8 mouse cellular contexts compared by ENCODE assay signal in genomic region chr6:90514883-90515405, GRCm38 (mm10). TPM values are rescaled to one million over a fixed set of nuclear protein-coding genes. Genes with fewer than 3 reads are reported as not detected.
A peak's percentile ranks its signal among the peaks of the same experiment; 100 is the strongest.
DNase-seq lines count a peak whose midpoint lies in the region; ATAC-seq and TF ChIP-seq lines count a peak whose summit lies in the region.

No protein-coding gene starts in this region.

- H3K79me3 ChIP-seq in C2C12 (ENCODE audit: low read depth) = no peaks in the 10 kb centered on the region

- WGBS in forebrain, embryonic 13.5 days = 42% methylated on average over 4 of the region's 4 CpGs
- 23% methylated on average over 4 of the region's 4 CpGs for WGBS in heart, postnatal 0 days
- WGBS in liver, embryonic 15.5 days (ENCODE audit: insufficient replicate concordance) = 36% methylated on average over 4 of the region's 4 CpGs
- 48% methylated on average over 4 of the region's 4 CpGs for WGBS in neural tube, embryonic 15.5 days

- no peak overlapping the region for H3K4me3 ChIP-seq in C2C12 (ENCODE audit: insufficient read depth, poor library complexity, severe bottlenecking)
- no peak overlapping the region for H3K4me3 ChIP-seq in forebrain, embryonic 13.5 days
- H3K4me3 ChIP-seq in heart, postnatal 0 days (ENCODE audit: low read depth, low read length) = no peak overlapping the region
- H3K4me3 ChIP-seq in liver, embryonic 15.5 days (replicated peaks) = no peak overlapping the region
- H3K4me3 ChIP-seq in neural tube, embryonic 15.5 days (replicated peaks) = no peak overlapping the region

- ATAC-seq in forebrain, embryonic 13.5 days = peak; percentile 71
- peak; percentile 89 for ATAC-seq in heart, postnatal 0 days (ENCODE audit: insufficient read depth, low read depth)
- peak; percentile 75 for ATAC-seq in liver, embryonic 15.5 days (ENCODE audit: insufficient read depth)
- ATAC-seq in neural tube, embryonic 15.5 days (ENCODE audit: low FRiP score) = peak; percentile 40; the same call in 1 of the 2 replicates

- no peaks in the 10 kb centered on the region for H3K4me1 ChIP-seq in forebrain, embryonic 13.5 days
- peaks cover 3% of the 10 kb centered on the region; the same call in 1 of the 2 replicates for H3K4me1 ChIP-seq in heart, postnatal 0 days (ENCODE audit: control insufficient read depth, insufficient read depth)
- 0 out of 2 replicates have a peak, but pooled peaks cover 4% of the 10 kb centered on the region for H3K4me1 ChIP-seq in liver, embryonic 15.5 days (replicated peaks)
- H3K4me1 ChIP-seq in neural tube, embryonic 15.5 days = no peaks in the 10 kb centered on the region

- no peak overlapping the region for H3K9ac ChIP-seq in forebrain, embryonic 13.5 days
- no peak overlapping the region for H3K9ac ChIP-seq in heart, postnatal 0 days (replicated peaks; ENCODE audit: low read depth, low read length)
- H3K9ac ChIP-seq in liver, embryonic 15.5 days = no peak overlapping the region
- no peak overlapping the region for H3K9ac ChIP-seq in neural tube, embryonic 15.5 days (replicated peaks)

- H3K9me3 ChIP-seq in forebrain, embryonic 13.5 days (replicated peaks) = no peaks in the 10 kb centered on the region
- H3K9me3 ChIP-seq in heart, postnatal 0 days (replicated peaks; ENCODE audit: control insufficient read depth, low read length) = no peaks in the 10 kb centered on the region
- no peaks in the 10 kb centered on the region for H3K9me3 ChIP-seq in liver, embryonic 15.5 days (replicated peaks)
- no peaks in the 10 kb centered on the region for H3K9me3 ChIP-seq in neural tube, embryonic 15.5 days (replicated peaks)

- H3K27ac ChIP-seq in forebrain, embryonic 13.5 days = no peak overlapping the region
- no peak overlapping the region; the same call in 1 of the 2 replicates for H3K27ac ChIP-seq in heart, postnatal 0 days (ENCODE audit: low read depth)
- peak overlapping the region; percentile 69 for H3K27ac ChIP-seq in liver, embryonic 15.5 days (replicated peaks)
- H3K27ac ChIP-seq in neural tube, embryonic 15.5 days (replicated peaks) = no peak overlapping the region

- no peak overlapping the region for H3ac ChIP-seq in C2C12 (ENCODE audit: control insufficient read depth, insufficient read length, low read depth)

- no peaks in the 10 kb centered on the region for H3K27me3 ChIP-seq in C2C12 (ENCODE audit: control insufficient read depth, insufficient read depth, insufficient read length)
- no peaks in the 10 kb centered on the region for H3K27me3 ChIP-seq in forebrain, embryonic 13.5 days
- H3K27me3 ChIP-seq in heart, postnatal 0 days (ENCODE audit: control insufficient read depth, insufficient read depth, low read length) = no peaks in the 10 kb centered on the region
- no peaks in the 10 kb centered on the region for H3K27me3 ChIP-seq in liver, embryonic 15.5 days
- H3K27me3 ChIP-seq in neural tube, embryonic 15.5 days (replicated peaks) = no peaks in the 10 kb centered on the region

- no peaks in the 10 kb centered on the region for H3K36me3 ChIP-seq in C2C12 (ENCODE audit: control insufficient read depth, insufficient read depth)
- H3K36me3 ChIP-seq in forebrain, embryonic 13.5 days (ENCODE audit: poor library complexity, severe bottlenecking) = no peaks in the 10 kb centered on the region
- H3K36me3 ChIP-seq in heart, postnatal 0 days (replicated peaks; ENCODE audit: control insufficient read depth, insufficient read depth, low read length) = no peaks in the 10 kb centered on the region
- H3K36me3 ChIP-seq in liver, embryonic 15.5 days (replicated peaks) = no peaks in the 10 kb centered on the region
- H3K36me3 ChIP-seq in neural tube, embryonic 15.5 days = no peaks in the 10 kb centered on the region

- TF ChIP-seq EP300 in heart, postnatal 0 days (IDR thresholded peaks at IDR 0.05; ENCODE audit: low read depth) = no peak

- DNase-seq in c-Kit-positive CD71-positive TER-119-positive erythroid progenitor cells, embryonic 14.5 days (ENCODE audit: low spot score) = peak; percentile 30
- peak; percentile 48 for DNase-seq in heart, postnatal 0 days (ENCODE audit: low spot score)
- DNase-seq in kidney, postnatal 36 days = peak; percentile 91 to 96
- DNase-seq in testis, postnatal 14 days (ENCODE audit: low spot score) = peak; percentile 64

- no peaks in the 10 kb centered on the region for H3K79me2 ChIP-seq in C2C12 (ENCODE audit: control insufficient read depth, insufficient read depth)

- no peak overlapping the region for H3K4me2 ChIP-seq in forebrain, embryonic 13.5 days
- H3K4me2 ChIP-seq in heart, postnatal 0 days (ENCODE audit: low read depth, low read length) = no peak overlapping the region
- H3K4me2 ChIP-seq in liver, embryonic 15.5 days = no peak overlapping the region
- H3K4me2 ChIP-seq in neural tube, embryonic 15.5 days = no peak overlapping the region

- peak; percentile 55 for TF ChIP-seq CTCF in C2C12 (IDR thresholded peaks at IDR 0.05; ENCODE audit: control insufficient read depth, insufficient read depth, insufficient read length)
- TF ChIP-seq CTCF in heart, postnatal 0 days (IDR thresholded peaks at IDR 0.05; ENCODE audit: low read depth) = peak; percentile 91

TF ChIP-seq in C2C12, 6 proteins besides CTCF, POLR2A, EP300 and RAD21:
- TF ChIP-seq MYOG (IDR thresholded peaks at IDR 0.05; ENCODE audit: control insufficient read depth, extremely low read depth, insufficient read length) (no peak), USF1 (IDR thresholded peaks at IDR 0.05; ENCODE audit: low read depth) (no peak), MAX (IDR thresholded peaks at IDR 0.05) (no peak), CEBPB (IDR thresholded peaks at IDR 0.05; ENCODE audit: low read depth) (no peak), FOSL1 (IDR thresholded peaks at IDR 0.05; ENCODE audit: insufficient read depth, low read length, poor library complexity, severe bottlenecking) (no peak)

RNA-seq across cellular contexts. Expression of gene Aldh1l1, which starts 28.7 kb away (rescaled TPM):
- 0.16 TPM for polyA plus RNA-seq in C2C12 (2012; fragmentation: generic; extraction: Trizol)
- polyA plus RNA-seq in forebrain, embryonic 13.5 days (2015; fragmentation: Nextera tagmentation; extraction: Ambion mirVana) = 8.1 and 9.6 TPM in 2 replicates
- total RNA-seq in heart, postnatal 0 days (2014; rRNA removed; ENCODE audit: low replicate concordance) = 5.9 and 7.7 TPM in 2 replicates
- polyA plus RNA-seq in heart, postnatal 0 days (2015; fragmentation: Nextera tagmentation; extraction: Ambion mirVana) = 2.3 and 2.8 TPM in 2 replicates
- polyA plus RNA-seq in liver, embryonic 15.5 days (2015; fragmentation: Nextera tagmentation; extraction: Ambion mirVana) = 32.1 and 39.0 TPM in 2 replicates
- polyA plus RNA-seq in neural tube, embryonic 15.5 days (2015; fragmentation: Nextera tagmentation; extraction: Ambion mirVana) = 60.1 and 68.2 TPM in 2 replicates

RNA-seq across cellular contexts. Expression of gene Klf15, which starts 52.6 kb away (rescaled TPM):
- not detected for polyA plus RNA-seq in C2C12 (2012; fragmentation: generic; extraction: Trizol)
- 6.5 and 7.0 TPM in 2 replicates for polyA plus RNA-seq in forebrain, embryonic 13.5 days (2015; fragmentation: Nextera tagmentation; extraction: Ambion mirVana)
- total RNA-seq in heart, postnatal 0 days (2014; rRNA removed; ENCODE audit: low replicate concordance) = 56.9 and 74.5 TPM in 2 replicates
- 15.6 and 23.4 TPM in 2 replicates for polyA plus RNA-seq in heart, postnatal 0 days (2015; fragmentation: Nextera tagmentation; extraction: Ambion mirVana)
- polyA plus RNA-seq in liver, embryonic 15.5 days (2015; fragmentation: Nextera tagmentation; extraction: Ambion mirVana) = 18.4 and 22.4 TPM in 2 replicates
- 16.9 and 18.5 TPM in 2 replicates for polyA plus RNA-seq in neural tube, embryonic 15.5 days (2015; fragmentation: Nextera tagmentation; extraction: Ambion mirVana)

Comparison
In these comparisons a context has a peak if more than half of its experiments do, and no peak if none do; other contexts are left out.
1. DNase-seq: peak in every context shown above with its lines; median percentile 94 in kidney, postnatal 36 days; 64 in testis, postnatal 14 days; 48 in heart, postnatal 0 days; 30 in c-Kit-positive CD71-positive TER-119-positive erythroid progenitor cells, embryonic 14.5 days.